Mouse (Mus musculus) heart, embryonic 13.5 days (tissue): ENCODE data around the gene Efcab2. TPM values are rescaled to one million over a fixed set of nuclear protein-coding genes. Genes with fewer than 3 reads are reported as not detected.

Experiments
- ATAC-seq: fragments of 200-750 bp; cut with Nextera tagmentation; 2 replicates; pipeline ENCODE4 v1.8.0; 2017; ENCODE audit warnings: moderate TSS enrichment; ENCODE audit not compliant: insufficient number of reproducible peaks, low FRiP score, low TSS enrichment; ENCODE audit errors: extremely low read depth
- H3K27ac ChIP-seq: fragments of 300-500 bp; sonication (generic); replicated peaks from 2 replicates; pipeline ENCODE4 v1.5.1; 2015; ENCODE audit warnings: moderate library complexity, mild to moderate bottlenecking, inconsistent platforms
- H3K27me3 ChIP-seq: fragments of 300-500 bp; sonication (generic); replicated peaks from 2 replicates; pipeline ENCODE4 v1.6.1; 2015; ENCODE audit warnings: mild to moderate bottlenecking, inconsistent platforms
- H3K36me3 ChIP-seq: fragments of 300-500 bp; sonication (generic); 2 replicates; pipeline ENCODE4 v1.6.1; 2015; ENCODE audit warnings: mild to moderate bottlenecking, inconsistent platforms
- H3K4me1 ChIP-seq: fragments of 300-500 bp; sonication (generic); 2 replicates; pipeline ENCODE4 v1.6.1; 2015; ENCODE audit warnings: inconsistent platforms
- H3K4me2 ChIP-seq: fragments of 300-500 bp; sonication (generic); 2 replicates; pipeline ENCODE4 v1.6.1; 2015; ENCODE audit warnings: inconsistent platforms, mild to moderate bottlenecking, moderate library complexity
- H3K4me3 ChIP-seq: fragments of 300-500 bp; sonication (generic); 2 replicates; pipeline ENCODE4 v1.5.1; 2015; ENCODE audit warnings: moderate library complexity, mild to moderate bottlenecking, inconsistent platforms
- H3K9ac ChIP-seq: fragments of 300-500 bp; sonication (generic); 2 replicates; pipeline ENCODE4 v1.6.1; 2015; ENCODE audit warnings: inconsistent platforms, mild to moderate bottlenecking, moderate library complexity
- H3K9me3 ChIP-seq: fragments of 300-500 bp; sonication (generic); 2 replicates; pipeline ENCODE4 v1.6.1; 2016; ENCODE audit warnings: inconsistent platforms
- WGBS: fragments of 180-500 bp; shearing (Covaris S2); methylation state at CpG from one replicate; pipeline ENCODE4 v1.1.7; 2015; ENCODE audit warnings: mixed read lengths; 5-methylcytosine and 5-hydroxymethylcytosine counted together
- polyA plus RNA-seq: library from polyadenylated mRNA; unstranded; fragments of >200 nt; fragmentation: Nextera tagmentation; extraction: Ambion mirVana; gene quantifications from 2 replicates; pipeline ENCODE4 v1.2.1, GENCODE M21; 2015

Efcab2 gene
- polyA plus RNA-seq, 1 experiment from 2014 or later, result 12.3 TPM

- peak; percentile 71; the same call in 1 of the 2 replicates for ATAC-seq
- Histone ChIP-seq H3K4me2 (peak overlapping the region; percentile 60), H3K9ac (peak overlapping the region; percentile 76), H3K9me3 (no peaks in the 10 kb centered on the region), H3K27ac (peak overlapping the region; percentile 95), H3K4me1 (peaks cover 19% of the 10 kb centered on the region), H3K36me3 (no peaks in the 10 kb centered on the region), H3K27me3 (no peaks in the 10 kb centered on the region), H3K4me3 (peak overlapping the region; percentile 21)
- 12% methylated on average over 6 of the region's 6 CpGs for WGBS
Measured at GRCm38 (mm10) chr1:178448271-178448744, 42.4 kb downstream of the Efcab2 start.

- 23% methylated on average over 3 of the region's 3 CpGs for WGBS
- Histone ChIP-seq H3K4me2 (peak overlapping the region; percentile 60), H3K36me3 (no peaks in the 10 kb centered on the region), H3K9me3 (no peaks in the 10 kb centered on the region), H3K9ac (peak overlapping the region; percentile 76), H3K4me1 (peaks cover 17% of the 10 kb centered on the region), H3K4me3 (no peak overlapping the region), H3K27me3 (no peaks in the 10 kb centered on the region), H3K27ac (peak overlapping the region; percentile 95)
- peak; percentile 69; the same call in 1 of the 2 replicates for ATAC-seq
Measured at GRCm38 (mm10) chr1:178449172-178449571, 43.3 kb downstream of the Efcab2 start.

GRCm38 (mm10) chr1:178449933-178450332 lies 44.0 kb downstream of the Efcab2 start:
- no peak overlapping the region for H3K4me2 ChIP-seq
- H3K36me3 ChIP-seq, result no peaks in the 10 kb centered on the region
- H3K4me1 ChIP-seq, result peaks cover 12% of the 10 kb centered on the region
- no peaks in the 10 kb centered on the region for H3K27me3 ChIP-seq
- no peak overlapping the region for H3K27ac ChIP-seq
- no peak for ATAC-seq
- no peaks in the 10 kb centered on the region for H3K9me3 ChIP-seq
- no peak overlapping the region for H3K9ac ChIP-seq
- no peak overlapping the region for H3K4me3 ChIP-seq
- WGBS, result 73% methylated on average over 2 of the region's 2 CpGs

DNA sequence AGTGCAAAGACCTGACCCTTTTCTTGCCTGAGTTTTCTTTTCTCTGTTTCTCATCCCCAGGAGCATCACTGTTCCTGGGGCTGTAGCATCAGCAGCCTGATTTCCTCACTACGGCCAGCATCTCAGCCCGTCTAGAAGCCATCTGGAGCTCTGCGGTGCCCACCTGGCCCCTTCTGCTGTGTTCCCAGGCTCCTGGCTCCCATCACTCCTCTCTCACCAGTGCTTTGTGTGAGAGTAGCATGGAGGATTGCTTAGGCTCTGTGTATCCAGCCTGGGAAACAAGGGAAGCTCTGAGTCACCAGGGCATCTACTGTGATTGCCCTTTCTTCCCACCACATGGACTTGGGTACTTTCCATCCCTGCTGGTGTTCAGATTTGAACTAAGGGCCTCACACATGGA lies 48.2 kb downstream of the Efcab2 start:
- no peak overlapping the region for H3K9ac ChIP-seq
- H3K27ac ChIP-seq, result no peak overlapping the region
- no peak overlapping the region for H3K4me2 ChIP-seq
- no peaks in the 10 kb centered on the region for H3K27me3 ChIP-seq
- H3K4me3 ChIP-seq, result no peak overlapping the region
- WGBS, result 92% methylated on average over 3 of the region's 3 CpGs
- no peaks in the 10 kb centered on the region for H3K36me3 ChIP-seq
- ATAC-seq, result no peak
- no peaks in the 10 kb centered on the region for H3K4me1 ChIP-seq
- H3K9me3 ChIP-seq, result no peaks in the 10 kb centered on the region

GRCm38 (mm10) chr1:178455120-178455519 lies 49.2 kb downstream of the Efcab2 start:
- Histone ChIP-seq H3K4me3 (no peak overlapping the region), H3K27ac (no peak overlapping the region), H3K9me3 (no peaks in the 10 kb centered on the region), H3K4me2 (no peak overlapping the region), H3K36me3 (no peaks in the 10 kb centered on the region), H3K9ac (no peak overlapping the region), H3K27me3 (no peaks in the 10 kb centered on the region), H3K4me1 (no peaks in the 10 kb centered on the region)
- ATAC-seq, result no peak
- 40% methylated on average over 1 of the region's 1 CpGs for WGBS

DNA sequence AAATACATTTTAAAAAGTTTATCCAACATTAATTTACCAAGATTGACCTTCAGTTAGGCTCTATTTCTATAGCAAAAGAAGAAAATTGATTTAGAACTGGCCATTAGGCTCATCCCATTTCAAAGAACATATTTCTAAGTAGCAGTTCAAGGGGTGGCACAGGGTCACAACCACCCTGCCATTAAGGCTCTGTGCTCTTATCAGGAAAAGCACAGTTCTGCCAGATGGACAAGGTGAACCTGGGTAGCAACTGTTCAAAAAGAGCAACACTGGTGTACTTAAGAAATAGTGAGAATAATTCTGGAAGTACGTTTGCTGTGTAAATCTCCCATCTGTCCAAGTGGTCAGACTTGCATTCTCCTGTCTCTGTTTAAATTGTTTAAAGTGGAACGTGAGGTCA lies 52.1 kb downstream of the Efcab2 start:
- ATAC-seq, result no peak
- H3K36me3 ChIP-seq, result 0 out of 2 replicates have a peak, but pooled peaks cover 7% of the 10 kb centered on the region
- H3K4me3 ChIP-seq, result no peak overlapping the region
- no peak overlapping the region for H3K4me2 ChIP-seq
- H3K4me1 ChIP-seq, result no peaks in the 10 kb centered on the region
- H3K9ac ChIP-seq, result no peak overlapping the region
- no peaks in the 10 kb centered on the region for H3K9me3 ChIP-seq
- no peaks in the 10 kb centered on the region for H3K27me3 ChIP-seq
- WGBS, result 71% methylated on average over 2 of the region's 2 CpGs
- H3K27ac ChIP-seq, result no peak overlapping the region

- no peak for ATAC-seq
- Histone ChIP-seq H3K4me1 (no peaks in the 10 kb centered on the region; the same call in 1 of the 2 replicates), H3K4me2 (no peak overlapping the region), H3K27ac (no peak overlapping the region), H3K9ac (no peak overlapping the region), H3K36me3 (0 out of 2 replicates have a peak, but pooled peaks cover 7% of the 10 kb centered on the region), H3K9me3 (no peaks in the 10 kb centered on the region), H3K27me3 (no peaks in the 10 kb centered on the region), H3K4me3 (no peak overlapping the region)
- WGBS, result 0% methylated on average over 2 of the region's 2 CpGs
Measured at GRCm38 (mm10) chr1:178463712-178464111, 57.8 kb downstream of the Efcab2 start.

DNA sequence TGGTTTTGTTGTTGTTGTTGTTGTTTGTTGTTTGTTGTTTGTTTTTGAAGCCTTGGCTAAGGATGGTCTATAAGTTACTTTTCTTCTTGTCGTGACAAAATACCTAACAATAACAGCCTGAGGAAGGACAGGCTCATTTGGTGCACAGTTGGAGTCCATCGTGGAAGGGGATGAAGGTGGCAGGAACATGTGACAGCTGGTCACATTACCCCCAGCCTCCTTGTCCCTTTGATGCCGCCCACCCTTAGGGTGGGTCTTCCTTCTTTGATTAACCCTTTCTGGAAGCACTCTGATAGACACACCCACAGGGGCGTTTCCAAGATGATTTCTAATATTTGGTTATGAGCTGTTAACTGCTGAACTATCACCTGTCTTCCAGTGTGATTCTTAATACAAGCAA lies 58.3 kb downstream of the Efcab2 start:
- no peak for ATAC-seq

GRCm38 (mm10) chr1:178467594-178467993 lies 61.7 kb downstream of the Efcab2 start:
- no peak overlapping the region for H3K4me2 ChIP-seq
- no peak for ATAC-seq
- no peak overlapping the region for H3K27ac ChIP-seq
- H3K4me3 ChIP-seq, result no peak overlapping the region
- no peaks in the 10 kb centered on the region; the same call in 1 of the 2 replicates for H3K4me1 ChIP-seq
- no peaks in the 10 kb centered on the region for H3K36me3 ChIP-seq
- 63% methylated on average over 6 of the region's 6 CpGs for WGBS
- no peaks in the 10 kb centered on the region for H3K27me3 ChIP-seq
- no peaks in the 10 kb centered on the region for H3K9me3 ChIP-seq
- no peak overlapping the region for H3K9ac ChIP-seq

More for the DNA sequence above, 58.3 kb downstream of the Efcab2 start:
- Histone ChIP-seq H3K9me3 (no peaks in the 10 kb centered on the region), H3K27ac (no peak overlapping the region), H3K36me3 (0 out of 2 replicates have a peak, but pooled peaks cover 7% of the 10 kb centered on the region), H3K9ac (no peak overlapping the region), H3K4me1 (no peaks in the 10 kb centered on the region; the same call in 1 of the 2 replicates), H3K27me3 (no peaks in the 10 kb centered on the region), H3K4me2 (no peak overlapping the region), H3K4me3 (no peak overlapping the region)
- 36% methylated on average over 4 of the region's 4 CpGs for WGBS

DNA sequence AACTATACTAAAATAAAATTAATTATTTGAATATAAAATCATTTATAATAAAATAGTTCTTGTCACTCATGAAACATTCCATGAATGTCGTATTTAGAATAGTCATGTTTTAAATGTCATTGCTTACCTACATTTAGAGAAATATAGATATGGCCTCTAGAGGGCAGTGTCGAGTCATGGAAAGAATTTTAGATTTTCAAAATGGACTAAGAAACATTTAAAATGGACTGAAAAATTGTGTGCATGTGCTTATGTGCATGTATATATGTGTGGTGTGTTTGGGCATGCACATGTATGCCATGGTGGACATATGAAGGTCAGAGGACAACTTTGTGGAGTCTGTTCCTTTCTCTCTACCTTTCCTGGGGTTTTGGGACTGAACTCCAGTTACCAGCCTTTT lies 62.4 kb downstream of the Efcab2 start:
- no peak for ATAC-seq
- no peaks in the 10 kb centered on the region for H3K27me3 ChIP-seq
- 6% methylated on average over 2 of the region's 2 CpGs for WGBS
- no peak overlapping the region for H3K9ac ChIP-seq
- H3K4me1 ChIP-seq, result no peaks in the 10 kb centered on the region; the same call in 1 of the 2 replicates
- no peak overlapping the region for H3K27ac ChIP-seq
- no peak overlapping the region for H3K4me2 ChIP-seq
- no peaks in the 10 kb centered on the region for H3K9me3 ChIP-seq
- H3K4me3 ChIP-seq, result no peak overlapping the region
- no peaks in the 10 kb centered on the region for H3K36me3 ChIP-seq

GRCm38 (mm10) chr1:178483854-178484253 lies 78.0 kb downstream of the Efcab2 start:
- Histone ChIP-seq H3K27ac (no peak overlapping the region), H3K9ac (no peak overlapping the region), H3K27me3 (no peaks in the 10 kb centered on the region), H3K9me3 (no peaks in the 10 kb centered on the region), H3K4me3 (no peak overlapping the region), H3K36me3 (no peaks in the 10 kb centered on the region), H3K4me1 (peaks cover 37% of the 10 kb centered on the region), H3K4me2 (no peak overlapping the region)
- no peak for ATAC-seq

DNA sequence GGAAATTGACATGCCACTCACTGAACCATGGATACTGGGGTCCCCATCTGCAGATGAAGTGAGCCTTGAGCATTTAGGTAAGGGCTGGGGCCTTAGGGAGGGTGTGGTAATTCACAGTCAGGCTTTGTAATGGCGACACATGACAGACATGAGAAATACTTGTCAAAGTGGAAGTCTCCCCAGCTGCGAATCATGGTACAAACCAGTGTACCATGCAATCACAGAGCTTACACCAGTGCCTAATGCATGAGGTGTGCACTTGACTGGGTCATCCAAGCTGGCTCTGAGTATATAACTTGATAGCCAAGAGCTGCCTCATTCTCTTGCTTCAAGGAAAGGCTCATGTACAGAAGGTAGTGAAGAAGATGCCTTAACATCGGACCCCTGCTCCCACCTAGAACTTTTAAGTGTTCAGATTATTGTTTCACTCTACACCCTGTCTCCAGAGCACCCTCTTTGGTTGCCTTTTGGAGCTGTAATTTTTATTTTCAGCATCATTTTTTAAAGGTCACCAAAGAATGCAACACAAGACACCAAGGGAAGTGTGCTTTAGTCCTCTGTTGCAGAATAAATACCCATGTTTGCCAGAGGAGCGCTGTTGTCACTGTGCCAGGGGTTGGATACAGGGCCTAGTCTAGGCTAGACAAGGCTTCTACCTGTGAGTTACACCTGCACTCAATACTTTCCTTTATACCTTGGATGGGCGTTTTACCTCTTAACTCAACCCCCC lies 79.4 kb downstream of the Efcab2 start:
- H3K4me3 ChIP-seq, result no peak overlapping the region
- no peak overlapping the region for H3K4me2 ChIP-seq
- peaks cover 42% of the 10 kb centered on the region for H3K4me1 ChIP-seq
- WGBS, result 76% methylated on average over 5 of the region's 5 CpGs
- no peaks in the 10 kb centered on the region for H3K36me3 ChIP-seq
- no peak for ATAC-seq
- H3K27ac ChIP-seq, result peak overlapping the region; percentile 89
- H3K9ac ChIP-seq, result no peak overlapping the region
- no peaks in the 10 kb centered on the region for H3K9me3 ChIP-seq
- H3K27me3 ChIP-seq, result no peaks in the 10 kb centered on the region
